Mouse (Mus musculus) limb, embryonic 14.5 days (tissue): ENCODE results near the gene Nktr. TPM values are rescaled to one million over a fixed set of nuclear protein-coding genes. Genes with fewer than 3 reads are reported as not detected.

Experiments
- ATAC-seq: fragments of 200-750 bp; cut with Nextera tagmentation; 2 replicates; pipeline ENCODE4 v1.8.0; 2017; ENCODE audit warnings: low read depth, moderate number of reproducible peaks, moderate TSS enrichment; ENCODE audit not compliant: low FRiP score
- DNase-seq: peaks from one replicate; pipeline ENCODE4 v3.0.0-alpha.2; 2015; ENCODE audit warnings: low spot score
- H3K27ac ChIP-seq: fragments of 300-500 bp; sonication (generic); replicated peaks from 2 replicates; pipeline ENCODE4 v1.5.1; 2014; ENCODE audit warnings: low read depth, mild to moderate bottlenecking, low read length, moderate library complexity, mixed read lengths
- H3K27me3 ChIP-seq: fragments of 300-500 bp; sonication (generic); 2 replicates; pipeline ENCODE4 v1.6.1; 2014; ENCODE audit warnings: low read length, mixed read lengths; ENCODE audit not compliant: control insufficient read depth, insufficient read depth
- H3K36me3 ChIP-seq: fragments of 300-500 bp; sonication (generic); 2 replicates; pipeline ENCODE4 v1.6.1; 2014; ENCODE audit warnings: mild to moderate bottlenecking, low read length, moderate library complexity, mixed read lengths; ENCODE audit not compliant: control insufficient read depth, insufficient read depth
- H3K4me1 ChIP-seq: fragments of 300-500 bp; sonication (generic); 2 replicates; pipeline ENCODE4 v1.6.1; 2014; ENCODE audit warnings: antibody characterized with exemption, low read length, mixed read lengths; ENCODE audit not compliant: control insufficient read depth, insufficient read depth
- H3K4me2 ChIP-seq: fragments of 300-500 bp; sonication (generic); replicated peaks from 2 replicates; pipeline ENCODE4 v1.6.1; 2014; ENCODE audit warnings: low read depth, mild to moderate bottlenecking, low read length, moderate library complexity; ENCODE audit not compliant: severe bottlenecking
- H3K4me3 ChIP-seq: fragments of 300-500 bp; sonication (generic); replicated peaks from 2 replicates; pipeline ENCODE4 v1.5.1; 2014; ENCODE audit warnings: low read length
- H3K9ac ChIP-seq: fragments of 300-500 bp; sonication (generic); 2 replicates; pipeline ENCODE4 v1.6.1; 2014; ENCODE audit warnings: mild to moderate bottlenecking, low read depth, low read length, moderate library complexity; ENCODE audit not compliant: severe bottlenecking
- H3K9me3 ChIP-seq: fragments of 300-500 bp; sonication (generic); 2 replicates; pipeline ENCODE4 v1.6.1; 2016; ENCODE audit warnings: low read length; ENCODE audit not compliant: control insufficient read depth
- POLR2A ChIP-seq: fragments of 200-500 bp; IDR thresholded peaks from 2 replicates; pipeline ENCODE4 v1.8.0; 2012; ENCODE audit warnings: inconsistent platforms, mild to moderate bottlenecking, moderate library complexity, borderline replicate concordance; ENCODE audit not compliant: insufficient read depth, insufficient read length; ENCODE audit errors: extremely low read depth
- WGBS: fragments of 180-500 bp; shearing (Covaris S2); extraction: QIAGEN DNeasy Blood & Tissue Kit; methylation state at CpG from one replicate; pipeline ENCODE4 v1.1.7; 2014; 5-methylcytosine and 5-hydroxymethylcytosine counted together
- polyA plus RNA-seq, 2 experiments: library from polyadenylated mRNA; depleted of rRNA in 1 of 2; stranded (reverse) in 1 of 2; unstranded in 1 of 2; fragments of >200 nt; fragmentation: Nextera tagmentation in 1 of 2; extraction: Ambion mirVana in 1 of 2; gene quantifications; 2 replicates each; pipeline versions ENCODE4 v1.2.1 to v1.2.3; 2012 to 2014

The Nktr gene
- polyA plus RNA-seq, 2 experiments = 73.5 to 188 TPM

DNA sequence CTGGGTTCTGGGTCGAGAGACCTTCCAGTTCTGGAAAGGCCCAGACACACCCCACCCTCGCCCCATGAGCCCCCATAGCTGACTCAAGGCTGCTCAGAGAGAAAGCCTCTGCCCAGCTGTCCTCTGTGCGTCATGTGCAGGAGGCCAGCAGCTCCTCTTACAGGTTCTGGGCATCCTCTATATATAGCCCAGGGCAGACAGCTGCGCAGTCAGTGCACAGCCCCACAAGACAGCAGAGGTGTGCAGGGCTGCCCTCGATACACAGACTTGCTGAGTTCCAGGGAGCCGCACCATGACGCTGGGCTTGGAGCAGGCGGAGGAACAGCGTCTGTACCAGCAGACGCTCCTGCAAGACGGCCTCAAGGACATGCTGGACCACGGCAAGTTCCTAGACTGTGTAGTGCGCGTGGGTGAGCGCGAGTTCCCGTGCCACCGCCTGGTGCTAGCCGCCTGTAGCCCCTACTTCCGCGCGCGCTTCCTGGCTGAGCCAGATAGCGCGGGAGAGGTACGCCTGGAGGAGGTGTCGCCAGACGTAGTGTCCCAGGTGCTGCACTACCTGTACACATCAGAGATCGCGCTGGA, 58.6 kb downstream of the Nktr start, which contains the start of gene Klhl40:
Gene Klhl40 (plus strand): TSS at position 124 of the 582 bp plus-strand sequence.
- 15% methylated on average over 30 of the region's 30 CpGs for WGBS
- H3K9ac ChIP-seq = no peak within 1 kb of the TSS
- peak within 1 kb of the TSS; percentile 31 for H3K4me3 ChIP-seq
- no peaks in the 10 kb centered on the region for H3K9me3 ChIP-seq
- no peak for DNase-seq
- peaks cover 29% of the 10 kb centered on the region for H3K27me3 ChIP-seq
- H3K27ac ChIP-seq = no peak within 1 kb of the TSS
- ATAC-seq = peak; percentile 77
- no peaks in the 10 kb centered on the region for H3K36me3 ChIP-seq
- peaks cover 10% of the 10 kb centered on the region; the same call in 1 of the 2 replicates for H3K4me1 ChIP-seq
- peak within 1 kb of the TSS; percentile 57 for H3K4me2 ChIP-seq
- no peak for TF ChIP-seq POLR2A

- DNase-seq = no peak
- H3K4me2 ChIP-seq = peak overlapping the region; percentile 57
- no peak overlapping the region for H3K27ac ChIP-seq
- H3K4me1 ChIP-seq = peaks cover 10% of the 10 kb centered on the region; the same call in 1 of the 2 replicates
- H3K27me3 ChIP-seq = peaks cover 29% of the 10 kb centered on the region
- no peaks in the 10 kb centered on the region for H3K36me3 ChIP-seq
- H3K4me3 ChIP-seq = peak overlapping the region; percentile 31
- 0 out of 2 replicates have a peak, but pooled peaks have one; percentile 3 for ATAC-seq
- no peaks in the 10 kb centered on the region for H3K9me3 ChIP-seq
- TF ChIP-seq POLR2A = no peak
- 13% methylated on average over 54 of the region's 54 CpGs for WGBS
- H3K9ac ChIP-seq = no peak overlapping the region
These were observed 59.2 kb downstream of the Nktr start for GRCm38 (mm10) chr9:121778066-121778624.

DNA sequence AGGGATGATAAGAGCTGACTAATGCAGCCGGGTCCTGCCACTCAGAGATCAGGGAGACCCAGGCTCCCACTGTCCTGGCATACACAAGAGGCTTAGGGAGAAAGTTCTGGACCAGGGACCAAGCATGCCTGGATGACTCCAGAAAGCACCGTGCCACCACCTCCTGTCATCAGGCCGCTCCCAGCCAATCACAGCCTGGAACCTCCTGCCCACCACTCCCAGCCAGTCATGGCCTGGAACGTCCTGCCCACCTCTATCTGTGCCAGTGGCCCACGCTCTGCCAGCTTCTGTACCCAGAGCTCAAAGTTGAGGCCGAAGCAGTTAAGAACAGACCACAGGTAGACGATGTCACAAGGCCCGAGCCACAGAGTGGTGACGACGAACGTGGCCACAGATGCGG, 65.8 kb downstream of the Nktr start:
- no peaks in the 10 kb centered on the region for H3K27me3 ChIP-seq
- no peak for ATAC-seq
- no peak overlapping the region for H3K4me3 ChIP-seq
- 88% methylated on average over 12 of the region's 12 CpGs for WGBS
- no peak overlapping the region for H3K27ac ChIP-seq
- H3K9me3 ChIP-seq = no peaks in the 10 kb centered on the region
- H3K36me3 ChIP-seq = no peaks in the 10 kb centered on the region
- no peak overlapping the region for H3K4me2 ChIP-seq
- DNase-seq = no peak
- TF ChIP-seq POLR2A = no peak
- no peak overlapping the region for H3K9ac ChIP-seq
- H3K4me1 ChIP-seq = no peaks in the 10 kb centered on the region

DNA sequence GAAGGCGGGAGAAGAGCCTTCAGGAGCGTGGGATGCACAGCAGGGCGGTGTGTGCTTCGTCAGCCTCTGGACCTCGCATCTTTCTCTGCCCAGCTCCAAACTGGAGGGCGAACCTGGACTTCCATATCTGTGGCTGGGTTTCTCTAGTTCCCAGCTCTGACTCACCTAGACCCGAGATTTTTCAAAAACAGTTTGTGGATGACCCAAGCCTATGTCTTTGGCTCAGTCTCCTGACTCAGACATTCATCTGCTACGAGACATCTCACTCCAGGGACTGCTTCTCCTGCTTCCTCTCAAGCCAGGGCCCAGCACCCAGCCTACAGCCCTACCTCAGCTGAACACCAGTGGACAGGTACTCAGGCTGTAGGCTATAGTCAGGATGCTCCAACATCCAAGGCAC, 66.3 kb downstream of the Nktr start:
- no peak for DNase-seq
- H3K4me3 ChIP-seq = no peak overlapping the region
- H3K9me3 ChIP-seq = no peaks in the 10 kb centered on the region
- WGBS = 77% methylated on average over 8 of the region's 8 CpGs
- H3K4me2 ChIP-seq = no peak overlapping the region
- H3K27me3 ChIP-seq = no peaks in the 10 kb centered on the region
- TF ChIP-seq POLR2A = no peak
- H3K9ac ChIP-seq = no peak overlapping the region
- no peak overlapping the region for H3K27ac ChIP-seq
- ATAC-seq = no peak
- H3K36me3 ChIP-seq = no peaks in the 10 kb centered on the region
- no peaks in the 10 kb centered on the region for H3K4me1 ChIP-seq

DNA sequence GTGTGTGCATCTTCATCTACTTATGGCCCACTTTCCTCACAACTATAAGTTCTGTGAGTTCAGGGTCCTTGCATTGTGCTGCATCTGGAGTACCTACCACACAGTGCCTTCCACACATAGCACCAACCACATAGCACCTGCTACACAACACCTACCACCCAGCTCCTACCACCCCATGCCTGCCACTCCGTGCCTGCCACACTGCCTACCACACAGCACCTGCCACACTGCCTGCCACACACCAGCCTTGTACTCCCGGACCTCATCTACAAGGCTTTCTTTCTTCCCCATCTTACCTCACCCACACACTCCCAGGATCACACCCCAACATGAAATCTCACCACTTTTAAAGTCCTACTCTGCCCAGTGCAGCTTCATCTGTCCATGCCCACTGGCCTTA, 67.4 kb downstream of the Nktr start:
- Histone ChIP-seq H3K4me1 (no peaks in the 10 kb centered on the region), H3K27ac (no peak overlapping the region), H3K36me3 (no peaks in the 10 kb centered on the region), H3K4me3 (no peak overlapping the region), H3K9ac (no peak overlapping the region), H3K4me2 (no peak overlapping the region), H3K9me3 (no peaks in the 10 kb centered on the region), H3K27me3 (no peaks in the 10 kb centered on the region)
- no peak for TF ChIP-seq POLR2A
- 63% methylated on average over 2 of the region's 2 CpGs for WGBS
- ATAC-seq = no peak
- no peak for DNase-seq

DNA sequence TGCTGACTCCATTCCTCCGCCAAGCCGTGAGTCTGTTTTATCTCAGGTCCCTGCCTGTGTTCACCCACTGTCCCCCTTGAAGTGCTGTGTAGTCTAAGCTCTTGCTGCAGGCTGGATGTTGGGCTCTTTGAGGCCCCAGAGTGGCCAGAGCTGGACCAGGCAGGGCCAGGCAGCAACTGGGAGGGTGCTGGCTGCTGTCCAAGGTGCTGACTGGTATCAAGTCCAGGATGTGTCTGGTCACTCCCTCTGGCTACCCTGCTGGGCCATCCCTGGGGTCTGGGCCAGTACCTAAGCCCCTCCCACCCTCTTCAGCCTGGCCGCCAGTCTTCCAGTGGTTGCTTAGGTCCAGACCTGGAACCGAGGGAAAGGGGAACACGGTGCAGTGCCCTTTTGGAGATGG, 72.2 kb downstream of the Nktr start:
- Histone ChIP-seq H3K4me1 (peaks cover 3% of the 10 kb centered on the region; the same call in 1 of the 2 replicates), H3K4me2 (no peak overlapping the region), H3K36me3 (no peaks in the 10 kb centered on the region), H3K9ac (no peak overlapping the region), H3K27me3 (no peaks in the 10 kb centered on the region), H3K4me3 (no peak overlapping the region), H3K27ac (no peak overlapping the region), H3K9me3 (no peaks in the 10 kb centered on the region)
- WGBS = 15% methylated on average over 5 of the region's 5 CpGs
- DNase-seq = peak; percentile 58
- TF ChIP-seq POLR2A = no peak
- peak; percentile 17; the same call in 1 of the 2 replicates for ATAC-seq
